Mouse (Mus musculus): ENCODE data around the gene Eif3l. TPM values are rescaled to one million over a fixed set of nuclear protein-coding genes. Genes with fewer than 3 reads are reported as not detected.

Gene Eif3l
- total RNA-seq, 2 experiments from 2014 or later = 66.3 to 69.3 TPM

- DNase-seq (ENCODE audit: low spot score in 2 of 2) = no peak
- intact Hi-C loops (cut with DNase I) = no loop called here
Observed at GRCm38 (mm10) chr15:79044837-79045236, 30.1 kb upstream of the Eif3l start.

- intact Hi-C loops (cut with DNase I) = no loop called here
- DNase-seq (ENCODE audit: low spot score in 2 of 2) = no peak
Observed at GRCm38 (mm10) chr15:79048186-79048585, 26.8 kb upstream of the Eif3l start.

- intact Hi-C loops (cut with DNase I) = no loop called here
- peak in 1 of 2 experiments; percentile 50 for DNase-seq (ENCODE audit: low spot score in 2 of 2)
Observed at GRCm38 (mm10) chr15:79050160-79050845, 24.7 kb upstream of the Eif3l start.

- no peak for DNase-seq (ENCODE audit: low spot score in 2 of 2)
- intact Hi-C loops (cut with DNase I) = no loop called here
Observed at GRCm38 (mm10) chr15:79050964-79051363, 24.0 kb upstream of the Eif3l start.

- intact Hi-C loops (cut with DNase I) = no loop called here
Observed at GRCm38 (mm10) chr15:79051461-79052360, 23.3 kb upstream of the Eif3l start.

GRCm38 (mm10) chr15:79052366-79052765 is 22.6 kb upstream of the Eif3l start:
- DNase-seq (ENCODE audit: low spot score in 2 of 2) = no peak
- intact Hi-C loops (cut with DNase I) = no loop called here

More at GRCm38 (mm10) chr15:79051461-79052360, 23.3 kb upstream of the Eif3l start:
- DNase-seq (ENCODE audit: low spot score in 2 of 2) = no peak

- DNase-seq (ENCODE audit: low spot score in 2 of 2) = no peak
- intact Hi-C loops (cut with DNase I) = no loop called here
Observed at GRCm38 (mm10) chr15:79056601-79057000, 18.4 kb upstream of the Eif3l start.

- intact Hi-C loops (cut with DNase I) = no loop called here
- no peak for DNase-seq (ENCODE audit: low spot score in 2 of 2)
Observed at GRCm38 (mm10) chr15:79057850-79058249, 17.1 kb upstream of the Eif3l start.

DNA sequence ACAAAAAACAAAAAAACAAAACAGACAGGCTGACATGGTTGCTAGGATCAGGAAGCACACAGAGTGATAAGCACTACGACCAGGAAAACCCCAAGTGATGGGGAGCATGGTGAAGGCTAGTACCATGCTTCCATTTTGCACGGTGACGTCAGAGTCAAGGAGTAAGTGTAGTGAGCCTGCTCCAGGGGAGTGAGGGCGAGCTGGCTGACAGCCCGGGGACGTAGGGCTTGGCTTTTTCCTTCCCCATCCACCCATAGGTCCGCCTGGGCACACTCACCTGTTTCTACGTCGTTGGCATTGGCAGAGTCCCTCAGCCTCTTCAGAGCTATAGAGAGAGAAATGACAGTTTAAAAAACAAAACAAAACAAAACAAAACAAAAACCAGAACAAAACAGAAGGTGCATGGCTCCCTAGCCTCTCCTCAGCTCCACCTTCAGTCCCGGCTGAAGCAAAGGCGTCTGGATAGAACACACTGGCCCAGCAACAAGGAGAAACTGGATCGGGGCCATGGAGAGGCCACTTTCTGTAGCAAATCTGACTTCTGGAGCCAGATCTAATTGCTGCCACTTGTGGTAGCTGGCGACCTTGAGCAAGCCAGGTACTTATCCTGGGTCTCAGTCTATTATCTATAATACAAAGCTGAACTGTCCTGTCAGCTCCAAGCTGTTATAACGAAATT is 14.0 kb upstream of the Eif3l start:
- no peak for DNase-seq (ENCODE audit: low spot score in 2 of 2)
- intact Hi-C loops (cut with DNase I) = no loop called here

DNA sequence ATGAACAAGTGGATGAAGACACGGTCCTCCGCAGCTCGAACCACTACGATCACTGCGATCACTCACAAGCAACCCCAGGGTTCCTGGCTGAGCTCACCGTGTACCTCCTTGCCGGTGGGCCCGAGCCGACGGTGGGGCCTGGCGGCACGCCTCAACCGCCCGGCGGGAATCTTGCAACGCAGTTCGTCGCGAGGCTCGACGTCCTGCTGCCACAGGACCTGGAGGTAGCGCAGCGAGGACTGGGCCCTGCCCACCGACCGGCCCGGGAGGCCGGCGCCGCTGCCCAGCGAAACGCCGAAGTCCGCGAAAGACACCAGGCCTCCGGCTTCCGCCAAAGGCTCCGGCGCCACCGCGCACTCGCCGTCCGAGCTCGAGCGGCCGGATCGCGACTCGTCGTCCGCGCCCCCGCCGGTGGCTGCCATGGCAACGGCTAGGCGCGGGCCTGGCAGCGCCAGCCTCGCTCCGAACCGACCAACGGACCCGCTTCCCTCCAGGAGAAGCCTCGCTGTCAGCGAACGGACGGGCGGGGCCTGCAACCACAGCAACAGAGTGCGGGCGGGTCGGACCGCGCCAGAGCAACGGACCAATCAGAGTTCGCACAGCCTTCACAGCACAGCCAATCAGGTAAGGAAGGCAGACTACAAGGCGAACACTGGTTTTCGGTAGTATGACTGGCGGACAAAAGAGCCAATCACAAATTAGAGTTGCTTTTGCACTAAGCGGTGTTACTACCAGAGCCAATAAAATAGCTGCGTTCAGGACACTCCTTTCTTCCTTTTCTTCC is 12.4 kb upstream of the Eif3l start, which contains the start of gene Ankrd54:
Gene Ankrd54 (minus strand): TSS at position 518 of the 784 bp plus-strand sequence.
- intact Hi-C loops (cut with DNase I) = no loop called here
- DNase-seq (ENCODE audit: low spot score in 2 of 2) = peak; percentile 99 to 100

DNA sequence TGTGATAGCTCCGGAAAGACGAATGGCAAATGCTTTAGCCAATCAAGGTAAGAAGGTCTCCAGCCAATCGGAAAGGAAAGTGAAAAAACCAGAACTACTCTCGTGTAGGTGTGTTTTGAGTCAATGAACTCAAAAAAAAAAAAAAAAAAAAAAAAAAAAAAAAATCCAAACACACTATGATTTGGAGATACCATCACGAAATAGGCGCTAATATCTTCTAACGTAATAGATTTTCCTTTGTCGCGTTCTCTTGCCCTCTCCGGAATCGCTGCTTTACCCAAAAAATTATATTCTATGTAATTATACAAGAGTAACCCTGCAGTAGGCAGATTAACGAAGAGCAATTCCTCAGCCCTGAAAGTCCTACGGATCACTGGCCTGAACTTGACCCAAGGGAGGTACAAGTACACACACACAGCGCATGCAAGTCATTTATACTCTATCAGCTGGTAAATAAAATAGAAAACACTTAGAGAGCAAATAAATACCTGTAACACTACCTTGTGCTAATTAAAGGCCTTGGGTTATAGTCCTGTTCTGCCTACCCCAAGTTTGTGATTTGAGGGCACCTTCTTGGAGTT is 11.7 kb upstream of the Eif3l start:
- DNase-seq (ENCODE audit: low spot score in 2 of 2) = no peak

DNA sequence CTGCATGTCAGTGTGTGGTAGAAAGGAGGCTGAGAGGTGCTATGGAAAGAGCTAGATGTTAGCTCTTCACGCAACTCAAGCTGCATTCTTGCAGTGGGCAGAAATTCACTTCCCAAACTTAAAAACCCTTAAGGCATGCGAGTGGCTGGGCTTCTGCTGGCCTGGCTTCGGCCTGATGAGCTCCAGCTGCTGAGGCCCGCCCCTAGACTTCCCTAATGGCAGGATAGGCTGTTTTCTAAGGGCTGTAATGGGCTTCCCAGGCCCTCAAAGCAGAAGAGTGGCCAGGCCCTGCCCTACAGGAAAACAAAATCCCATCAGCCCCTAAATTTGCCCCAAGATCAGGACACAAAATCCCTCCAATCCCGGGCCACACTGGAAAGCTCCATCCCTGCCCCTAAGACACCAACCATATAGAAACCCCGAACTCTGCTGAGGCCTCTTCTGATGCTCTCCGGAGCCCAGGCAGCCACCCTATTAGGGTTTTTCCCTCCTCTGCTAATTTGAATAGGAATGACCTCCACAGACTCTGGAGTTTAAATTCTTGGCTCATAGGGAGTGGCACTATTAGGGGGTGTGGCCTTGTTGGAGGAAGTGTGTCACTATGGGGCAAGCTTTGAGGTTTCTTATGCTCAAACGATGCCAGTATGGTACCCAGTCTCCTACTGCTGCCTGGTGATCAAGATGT is 9.8 kb upstream of the Eif3l start:
- no peak for DNase-seq (ENCODE audit: low spot score in 2 of 2)
- intact Hi-C loops (cut with DNase I) = no loop called here

More for the DNA sequence above, 11.7 kb upstream of the Eif3l start:
- intact Hi-C loops (cut with DNase I) = no loop called here

- no peak for DNase-seq (ENCODE audit: low spot score in 2 of 2)
- intact Hi-C loops (cut with DNase I) = no loop called here
Observed at GRCm38 (mm10) chr15:79066276-79066675, 8.7 kb upstream of the Eif3l start.

GRCm38 (mm10) chr15:79067631-79068030 is 7.3 kb upstream of the Eif3l start:
- intact Hi-C loops (cut with DNase I) = no loop called here
- no peak for DNase-seq (ENCODE audit: low spot score in 2 of 2)

DNA sequence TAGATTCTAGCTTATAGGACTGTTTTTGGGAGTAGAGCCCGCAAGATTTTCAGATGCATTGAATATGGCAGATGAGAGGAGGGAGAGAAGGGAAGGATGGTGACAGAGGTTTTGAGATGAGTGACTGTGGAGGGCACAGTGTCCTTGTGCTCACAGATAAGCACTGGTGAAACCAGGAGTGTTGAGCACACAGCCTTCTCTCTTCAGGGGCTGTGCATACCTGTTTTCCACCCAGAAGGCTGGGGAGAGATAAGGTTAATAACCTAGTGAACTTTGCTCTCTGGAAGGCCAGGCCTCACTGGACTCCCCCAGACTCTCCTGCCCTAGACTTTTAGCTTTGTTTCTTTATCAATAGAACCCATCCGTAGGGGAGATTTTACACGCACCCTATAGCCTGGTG is 6.6 kb upstream of the Eif3l start:
- intact Hi-C loops (cut with DNase I) = no loop called here
- DNase-seq (ENCODE audit: low spot score in 2 of 2) = no peak

GRCm38 (mm10) chr15:79071117-79072039 is 3.6 kb upstream of the Eif3l start:
- DNase-seq (ENCODE audit: low spot score in 2 of 2) = peak in 1 of 2 experiments; percentile 51
- intact Hi-C loops (cut with DNase I) = loop anchor here (2.0 to 5.0 kb wide), 2 partner anchors 35 to 154 kb away; no protein-coding TSS in a partner anchor

GRCm38 (mm10) chr15:79073752-79074151 is 1.2 kb upstream of the Eif3l start:
- no peak for DNase-seq (ENCODE audit: low spot score in 2 of 2)
- intact Hi-C loops (cut with DNase I) = loop anchor here (5.0 kb wide), 1 partner anchor 156 kb away; no protein-coding TSS in a partner anchor

All from left cerebral cortex, postnatal 25 days (tissue).